Mouse (Mus musculus): ENCODE measurements around the gene Atp11b. TPM values are rescaled to one million over a fixed set of nuclear protein-coding genes. Genes with fewer than 3 reads are reported as not detected.

Atp11b gene
- polyA plus RNA-seq, 1 experiment from 2014 or later: 34.5 TPM

GRCm38 (mm10) chr3:35891123-35891522 lies 137.2 kb downstream of the Atp11b start:
- no peak overlapping the region for H3K4me3 ChIP-seq (ENCODE audit: low read length)
- no peak overlapping the region for H3K27ac ChIP-seq (ENCODE audit: low read depth, low read length)
- ATAC-seq: no peak
- WGBS: 95% methylated on average over 4 of the region's 4 CpGs
- no peaks in the 10 kb centered on the region for H3K4me1 ChIP-seq (ENCODE audit: control insufficient read depth, insufficient read depth, low read depth, low read length)
- H3K9ac ChIP-seq (ENCODE audit: low read depth, low read length): no peak overlapping the region
- H3K4me2 ChIP-seq (ENCODE audit: low read length): no peak overlapping the region
- H3K36me3 ChIP-seq (ENCODE audit: control insufficient read depth, insufficient read depth, low read length): no peaks in the 10 kb centered on the region
- H3K27me3 ChIP-seq (replicated peaks; ENCODE audit: control insufficient read depth, insufficient read depth, low read length): no peaks in the 10 kb centered on the region
- H3K9me3 ChIP-seq (ENCODE audit: control insufficient read depth, low read length): no peaks in the 10 kb centered on the region

DNA sequence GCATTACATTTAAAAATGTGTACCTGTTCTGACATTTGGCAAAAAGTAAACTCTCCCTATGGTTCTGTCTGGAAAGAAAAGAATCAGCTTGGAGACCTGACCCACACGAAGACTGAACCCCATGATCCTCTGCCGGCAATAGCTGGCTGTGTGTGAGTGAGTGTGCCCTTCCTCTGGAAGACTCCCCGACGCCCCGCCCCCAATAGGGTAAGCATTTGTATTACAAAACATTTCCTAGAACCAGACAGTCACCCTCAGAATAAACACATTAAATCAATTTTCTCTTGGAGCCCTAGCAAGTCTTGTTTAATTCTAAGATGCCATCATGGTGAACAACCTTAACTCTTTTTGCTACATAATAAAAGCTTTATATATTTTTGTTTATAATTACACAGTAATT lies 139.2 kb downstream of the Atp11b start:
- Histone ChIP-seq H3K9ac (ENCODE audit: low read depth, low read length) (no peak overlapping the region), H3K27ac (ENCODE audit: low read depth, low read length) (no peak overlapping the region), H3K27me3 (replicated peaks; ENCODE audit: control insufficient read depth, insufficient read depth, low read length) (no peaks in the 10 kb centered on the region), H3K4me3 (ENCODE audit: low read length) (no peak overlapping the region), H3K9me3 (ENCODE audit: control insufficient read depth, low read length) (no peaks in the 10 kb centered on the region), H3K4me2 (ENCODE audit: low read length) (no peak overlapping the region), H3K36me3 (ENCODE audit: control insufficient read depth, insufficient read depth, low read length) (no peaks in the 10 kb centered on the region), H3K4me1 (ENCODE audit: control insufficient read depth, insufficient read depth, low read depth, low read length) (no peaks in the 10 kb centered on the region)
- WGBS: 75% methylated on average over 5 of the region's 5 CpGs
- no peak for ATAC-seq

DNA sequence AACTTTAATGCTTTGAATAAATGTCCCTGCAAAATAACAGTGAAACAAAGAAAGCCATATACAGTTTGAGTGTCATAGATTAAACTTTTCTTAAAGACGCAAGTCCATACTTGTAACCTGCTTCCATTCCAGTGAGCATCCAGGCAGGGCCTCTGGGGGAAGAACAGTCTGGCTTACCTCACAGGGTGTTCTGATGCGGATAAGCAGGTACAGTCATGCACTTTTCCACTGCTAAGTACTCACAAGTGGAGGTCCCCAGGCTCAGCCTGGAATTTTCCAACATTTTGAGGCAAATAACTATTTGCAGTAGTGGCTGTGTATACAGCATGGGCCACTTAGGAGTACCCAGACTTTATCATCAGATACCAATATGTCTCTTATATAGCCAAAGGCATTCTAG lies 144.0 kb downstream of the Atp11b start:
- Histone ChIP-seq H3K27me3 (replicated peaks; ENCODE audit: control insufficient read depth, insufficient read depth, low read length) (no peaks in the 10 kb centered on the region), H3K4me2 (ENCODE audit: low read length) (no peak overlapping the region), H3K4me3 (ENCODE audit: low read length) (no peak overlapping the region), H3K9me3 (ENCODE audit: control insufficient read depth, low read length) (no peaks in the 10 kb centered on the region), H3K36me3 (ENCODE audit: control insufficient read depth, insufficient read depth, low read length) (peaks cover 4% of the 10 kb centered on the region; the same call in 1 of the 2 replicates), H3K27ac (ENCODE audit: low read depth, low read length) (no peak overlapping the region), H3K4me1 (ENCODE audit: control insufficient read depth, insufficient read depth, low read depth, low read length) (no peaks in the 10 kb centered on the region), H3K9ac (ENCODE audit: low read depth, low read length) (no peak overlapping the region)
- ATAC-seq: no peak
- WGBS: 87% methylated on average over 2 of the region's 2 CpGs

DNA sequence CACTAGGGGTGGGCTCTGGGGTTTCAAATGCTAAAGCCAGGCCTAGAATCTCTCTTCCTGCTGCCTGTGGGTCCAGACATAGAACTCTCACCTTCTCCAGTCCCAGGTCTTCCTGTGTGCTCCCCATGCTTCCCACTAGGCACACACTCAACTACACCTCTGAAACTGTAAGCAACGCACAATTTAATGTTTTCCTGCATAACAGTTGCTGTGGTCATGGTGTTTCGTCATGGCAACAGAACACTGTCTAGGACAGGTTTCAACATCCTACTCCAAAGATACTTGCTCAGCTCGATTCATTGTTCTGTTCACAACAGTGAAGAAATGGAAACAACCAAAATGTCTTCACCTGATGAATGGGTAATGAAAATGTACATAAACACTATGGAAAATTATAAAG lies 145.2 kb downstream of the Atp11b start:
- no peak for ATAC-seq
- H3K4me1 ChIP-seq (ENCODE audit: control insufficient read depth, insufficient read depth, low read depth, low read length): no peaks in the 10 kb centered on the region
- no peak overlapping the region for H3K4me3 ChIP-seq (ENCODE audit: low read length)
- no peak overlapping the region for H3K9ac ChIP-seq (ENCODE audit: low read depth, low read length)
- H3K27ac ChIP-seq (ENCODE audit: low read depth, low read length): no peak overlapping the region
- no peaks in the 10 kb centered on the region for H3K9me3 ChIP-seq (ENCODE audit: control insufficient read depth, low read length)
- no peaks in the 10 kb centered on the region for H3K27me3 ChIP-seq (replicated peaks; ENCODE audit: control insufficient read depth, insufficient read depth, low read length)
- no peak overlapping the region for H3K4me2 ChIP-seq (ENCODE audit: low read length)
- WGBS: 97% methylated on average over 3 of the region's 3 CpGs
- H3K36me3 ChIP-seq (ENCODE audit: control insufficient read depth, insufficient read depth, low read length): peaks cover 4% of the 10 kb centered on the region; the same call in 1 of the 2 replicates

DNA sequence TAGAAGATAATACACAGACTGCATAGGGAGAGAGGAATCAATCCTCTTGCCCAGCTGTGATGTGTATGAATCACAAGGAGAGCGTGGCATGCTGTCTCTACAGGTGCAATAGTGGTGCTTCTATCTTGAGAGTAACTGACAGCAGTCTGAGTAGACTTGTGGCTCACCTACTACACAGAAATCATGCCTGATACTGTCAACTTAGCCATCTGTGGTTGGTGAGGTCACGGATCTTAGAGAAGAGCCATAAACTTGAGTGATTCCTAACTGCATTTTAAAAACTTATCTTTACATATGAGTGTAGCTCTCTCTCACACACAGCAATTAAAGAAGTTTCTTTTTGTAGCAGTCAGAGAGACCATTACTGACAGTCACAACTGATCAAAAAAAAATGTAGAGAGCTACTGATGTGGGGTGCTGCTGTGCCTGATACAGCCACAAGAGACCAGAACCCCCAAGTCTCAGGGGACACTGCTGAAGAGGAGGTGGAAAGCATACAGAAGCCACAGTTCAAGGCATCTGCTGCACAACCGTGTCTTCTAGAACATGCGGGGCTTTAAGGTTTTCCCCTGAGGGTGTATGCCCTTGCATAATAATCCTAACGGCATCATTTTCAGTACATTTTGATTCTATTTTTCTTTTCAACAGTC lies 146.8 kb downstream of the Atp11b start:
- Histone ChIP-seq H3K9me3 (ENCODE audit: control insufficient read depth, low read length) (no peaks in the 10 kb centered on the region), H3K36me3 (ENCODE audit: control insufficient read depth, insufficient read depth, low read length) (peaks cover 4% of the 10 kb centered on the region; the same call in 1 of the 2 replicates), H3K4me1 (ENCODE audit: control insufficient read depth, insufficient read depth, low read depth, low read length) (no peaks in the 10 kb centered on the region), H3K4me2 (ENCODE audit: low read length) (no peak overlapping the region), H3K4me3 (ENCODE audit: low read length) (no peak overlapping the region), H3K9ac (ENCODE audit: low read depth, low read length) (no peak overlapping the region), H3K27me3 (replicated peaks; ENCODE audit: control insufficient read depth, insufficient read depth, low read length) (no peaks in the 10 kb centered on the region), H3K27ac (ENCODE audit: low read depth, low read length) (no peak overlapping the region)
- ATAC-seq: no peak
- 79% methylated on average over 5 of the region's 5 CpGs for WGBS

Other genes with a start within 250 kb of the Atp11b start
- 88.7 and 97.4 TPM in 2 replicates for gene Dcun1d1, start 183.3 kb downstream of the Atp11b start, polyA plus RNA-seq (2015; fragmentation: Nextera tagmentation; extraction: Ambion mirVana)
- 26.3 and 29.1 TPM in 2 replicates for gene Mccc1, start 246.6 kb downstream of the Atp11b start, polyA plus RNA-seq (2015; fragmentation: Nextera tagmentation; extraction: Ambion mirVana)

Data from hindbrain, embryonic 16.5 days (tissue).